Mouse (Mus musculus) liver, postnatal 0 days (tissue): ENCODE measurements at regions not wholly inside any gene's neighbourhood (a gene's known extent, or its start where the extent isn't known, plus 50 kb on each side); places are given as distances from the start of the nearest gene placed in this dataset.

ENCODE experiments used
- CTCF ChIP-seq: sonication (generic); IDR thresholded peaks from 2 replicates; pipeline ENCODE4 v1.5.1; 2016; ENCODE audit warnings: antibody characterized with exemption, low read depth
- EP300 ChIP-seq: IDR thresholded peaks from 2 replicates; pipeline ENCODE4 v1.6.1; 2016; ENCODE audit warnings: antibody characterized with exemption, low read depth, mild to moderate bottlenecking

DNA sequence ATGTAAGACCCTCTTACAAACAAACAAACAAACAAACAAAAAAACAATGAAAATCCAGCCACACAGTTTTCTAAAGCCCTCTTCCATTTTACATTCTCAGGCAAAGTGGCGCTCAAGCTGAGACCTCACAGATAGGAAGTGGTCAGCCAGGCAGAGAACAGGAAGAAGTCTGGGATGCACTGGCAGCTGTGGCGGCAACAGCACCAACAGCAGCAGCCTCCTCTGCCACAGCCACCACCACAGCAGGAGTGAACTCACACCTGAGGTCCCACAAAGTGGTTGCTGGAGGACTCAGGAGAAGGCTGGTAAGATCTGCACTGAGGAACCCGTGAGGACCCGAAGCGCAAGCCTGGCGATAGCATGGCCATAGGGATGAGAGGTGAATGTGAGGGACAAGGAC, 156.3 kb downstream of the Grm4 start:
- TF ChIP-seq CTCF (no peak), EP300 (no peak)
